Mouse (Mus musculus) neural tube, embryonic 12.5 days (tissue): ENCODE results near the gene Limch1. TPM values are rescaled to one million over a fixed set of nuclear protein-coding genes. Genes with fewer than 3 reads are reported as not detected.

Experiments used
- ATAC-seq: fragments of 200-750 bp; cut with Nextera tagmentation; 2 replicates; pipeline ENCODE4 v1.8.0; 2017; ENCODE audit warnings: low read depth, mild to moderate bottlenecking, moderate TSS enrichment, moderate library complexity; ENCODE audit not compliant: low FRiP score
- H3K27ac ChIP-seq: fragments of 300-500 bp; sonication (generic); 2 replicates; pipeline ENCODE4 v1.5.1; 2016
- H3K27me3 ChIP-seq: fragments of 300-500 bp; sonication (generic); replicated peaks from 2 replicates; pipeline ENCODE4 v1.6.1; 2016; ENCODE audit warnings: mild to moderate bottlenecking
- H3K36me3 ChIP-seq: fragments of 300-500 bp; sonication (generic); 2 replicates; pipeline ENCODE4 v1.6.1; 2016; ENCODE audit warnings: mild to moderate bottlenecking
- H3K4me1 ChIP-seq: fragments of 300-500 bp; sonication (generic); 2 replicates; pipeline ENCODE4 v1.6.1; 2016
- H3K4me2 ChIP-seq: fragments of 300-500 bp; sonication (generic); replicated peaks from 2 replicates; pipeline ENCODE4 v1.6.1; 2016; ENCODE audit warnings: mild to moderate bottlenecking
- H3K4me3 ChIP-seq: fragments of 300-500 bp; sonication (generic); 2 replicates; pipeline ENCODE4 v1.5.1; 2016
- H3K9ac ChIP-seq: fragments of 300-500 bp; sonication (generic); 2 replicates; pipeline ENCODE4 v1.6.1; 2016; ENCODE audit warnings: mild to moderate bottlenecking
- H3K9me3 ChIP-seq: fragments of 300-500 bp; sonication (generic); 2 replicates; pipeline ENCODE4 v1.6.1; 2016; ENCODE audit warnings: mild to moderate bottlenecking
- WGBS: fragments of 180-500 bp; shearing (Covaris S2); methylation state at CpG from one replicate; pipeline ENCODE4 v1.1.7; 2016; 5-methylcytosine and 5-hydroxymethylcytosine counted together
- polyA plus RNA-seq: library from polyadenylated mRNA; unstranded; fragments of >200 nt; fragmentation: Nextera tagmentation; extraction: Ambion mirVana; gene quantifications from 2 replicates; pipeline ENCODE4 v1.2.1, GENCODE M21; 2016

The Limch1 gene
- polyA plus RNA-seq, 1 experiment from 2014 or later, result 59.8 TPM

DNA sequence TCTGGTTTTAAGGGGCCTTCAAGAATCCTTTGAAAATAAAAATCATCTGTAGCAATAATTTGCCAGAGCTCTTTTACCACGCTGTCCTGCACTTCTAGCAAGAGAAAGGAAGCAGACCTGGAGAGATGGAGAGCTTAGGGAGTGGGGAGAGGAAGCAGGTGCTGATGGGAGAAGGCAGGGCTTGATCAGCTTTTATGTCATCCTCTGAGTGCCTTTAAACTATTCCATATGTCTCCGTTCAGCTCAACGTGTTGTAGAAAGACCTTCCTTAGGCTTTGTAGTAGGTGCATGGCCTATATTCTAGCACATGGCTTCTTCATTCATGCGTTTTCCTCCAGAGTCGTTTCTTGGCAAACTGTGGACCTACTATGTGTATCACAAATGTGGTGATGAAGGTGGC is 237.5 kb downstream of the Limch1 start:
- Histone ChIP-seq H3K9ac (no peak overlapping the region), H3K36me3 (peaks cover 13% of the 10 kb centered on the region), H3K27ac (no peak overlapping the region), H3K4me1 (peaks cover 10% of the 10 kb centered on the region), H3K4me2 (no peak overlapping the region), H3K27me3 (no peaks in the 10 kb centered on the region), H3K9me3 (no peaks in the 10 kb centered on the region), H3K4me3 (no peak overlapping the region)
- 79% methylated on average over 5 of the region's 5 CpGs for WGBS
- no peak for ATAC-seq

DNA sequence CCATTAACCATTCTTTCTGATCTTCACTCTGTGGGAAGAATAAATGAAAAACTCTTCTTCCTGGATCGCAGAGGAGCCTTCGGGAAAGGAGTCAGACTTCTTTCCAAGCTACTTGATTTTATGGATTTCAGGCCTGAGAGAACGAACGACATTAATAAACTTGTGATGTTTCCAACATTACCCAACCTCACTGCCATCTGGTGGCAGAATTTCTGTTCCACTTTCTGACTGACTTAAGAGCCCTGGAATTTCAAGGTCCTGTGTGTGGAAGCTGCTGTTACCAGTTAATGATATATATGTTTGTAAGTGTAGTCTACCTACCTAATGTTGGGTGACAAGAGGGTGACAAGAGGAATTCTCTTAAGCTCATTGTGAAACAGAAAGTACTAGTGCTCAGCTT is 243.3 kb downstream of the Limch1 start:
- H3K36me3 ChIP-seq, result peaks cover 14% of the 10 kb centered on the region
- H3K27me3 ChIP-seq, result no peaks in the 10 kb centered on the region
- H3K4me3 ChIP-seq, result no peak overlapping the region
- H3K4me2 ChIP-seq, result no peak overlapping the region
- 87% methylated on average over 4 of the region's 4 CpGs for WGBS
- no peaks in the 10 kb centered on the region for H3K9me3 ChIP-seq
- H3K4me1 ChIP-seq, result peaks cover 5% of the 10 kb centered on the region; the same call in 1 of the 2 replicates
- no peak overlapping the region for H3K9ac ChIP-seq
- no peak overlapping the region for H3K27ac ChIP-seq
- ATAC-seq, result no peak

DNA sequence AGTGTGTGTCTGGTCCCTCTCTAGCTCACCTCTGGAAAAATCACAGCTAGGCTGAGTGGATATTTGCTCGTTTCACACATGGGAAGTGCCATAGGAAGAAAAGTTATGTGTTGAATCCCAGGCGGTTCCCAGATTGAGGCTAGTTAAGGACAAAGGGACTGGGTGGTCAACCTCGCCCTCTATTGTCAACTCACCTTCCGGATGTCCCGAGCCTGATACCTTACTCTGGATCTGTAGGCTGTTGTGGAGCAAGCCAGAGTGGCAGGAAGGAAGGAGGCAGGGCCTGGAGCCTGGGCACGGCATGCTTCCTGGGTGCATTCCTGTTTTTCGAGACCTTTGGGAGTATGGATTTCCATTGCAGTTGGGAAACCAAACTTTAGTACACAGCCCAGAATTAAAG is 243.9 kb downstream of the Limch1 start:
- no peak for ATAC-seq
- no peaks in the 10 kb centered on the region for H3K27me3 ChIP-seq
- H3K9ac ChIP-seq, result no peak overlapping the region

DNA sequence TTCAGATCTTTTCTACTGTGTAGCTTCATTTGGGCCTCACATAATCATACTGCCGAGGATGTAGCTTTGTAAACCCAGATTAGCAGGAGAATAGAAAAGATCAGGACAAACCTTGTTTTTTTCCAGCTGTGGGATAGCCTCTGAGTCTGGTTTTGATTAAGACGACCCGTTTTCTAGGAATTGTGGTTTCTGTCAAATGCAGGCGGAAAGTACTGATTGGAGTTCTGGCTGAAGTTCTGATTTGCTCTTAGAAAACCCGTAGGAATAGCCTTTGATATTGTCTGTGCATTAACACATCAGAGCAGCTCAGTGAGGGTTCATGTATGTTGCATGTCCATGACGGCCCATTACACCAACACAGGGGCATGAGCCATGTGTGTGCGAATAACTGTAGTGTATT is 246.8 kb downstream of the Limch1 start:
- Histone ChIP-seq H3K36me3 (peaks cover 9% of the 10 kb centered on the region), H3K4me1 (peaks cover 18% of the 10 kb centered on the region), H3K27me3 (no peaks in the 10 kb centered on the region), H3K27ac (no peak overlapping the region), H3K4me3 (no peak overlapping the region), H3K4me2 (no peak overlapping the region), H3K9ac (no peak overlapping the region), H3K9me3 (no peaks in the 10 kb centered on the region)
- ATAC-seq, result no peak
- 87% methylated on average over 7 of the region's 7 CpGs for WGBS

More for the DNA sequence above, 243.9 kb downstream of the Limch1 start:
- Histone ChIP-seq H3K4me1 (peaks cover 5% of the 10 kb centered on the region; the same call in 1 of the 2 replicates), H3K36me3 (peaks cover 13% of the 10 kb centered on the region), H3K4me2 (no peak overlapping the region), H3K27ac (no peak overlapping the region), H3K4me3 (no peak overlapping the region), H3K9me3 (no peaks in the 10 kb centered on the region)
- 83% methylated on average over 7 of the region's 7 CpGs for WGBS

DNA sequence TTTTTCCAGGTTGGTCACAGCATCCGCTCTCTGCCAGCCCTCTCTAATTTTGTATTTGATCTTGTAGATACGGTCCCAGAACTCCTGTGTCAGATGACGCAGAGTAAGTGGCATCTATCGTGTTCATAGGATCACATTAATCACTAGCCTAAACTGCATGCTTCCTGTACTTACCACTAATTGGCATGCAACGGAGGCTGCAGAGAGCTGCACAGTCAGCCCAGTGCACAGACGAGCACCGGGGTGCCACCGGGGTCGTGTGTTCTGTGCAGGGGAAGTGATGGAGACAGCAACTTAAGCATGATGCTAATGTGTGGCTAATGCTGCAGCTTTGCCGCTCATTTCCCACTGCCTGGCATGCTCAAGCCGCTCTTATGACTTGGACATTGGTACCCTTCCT is 247.4 kb downstream of the Limch1 start:
- H3K4me2 ChIP-seq, result no peak overlapping the region
- WGBS, result 51% methylated on average over 11 of the region's 11 CpGs
- peaks cover 3% of the 10 kb centered on the region for H3K36me3 ChIP-seq
- no peaks in the 10 kb centered on the region for H3K27me3 ChIP-seq
- H3K9ac ChIP-seq, result no peak overlapping the region
- no peaks in the 10 kb centered on the region for H3K9me3 ChIP-seq
- no peak for ATAC-seq
- H3K4me1 ChIP-seq, result peaks cover 22% of the 10 kb centered on the region
- no peak overlapping the region for H3K4me3 ChIP-seq
- no peak overlapping the region for H3K27ac ChIP-seq

DNA sequence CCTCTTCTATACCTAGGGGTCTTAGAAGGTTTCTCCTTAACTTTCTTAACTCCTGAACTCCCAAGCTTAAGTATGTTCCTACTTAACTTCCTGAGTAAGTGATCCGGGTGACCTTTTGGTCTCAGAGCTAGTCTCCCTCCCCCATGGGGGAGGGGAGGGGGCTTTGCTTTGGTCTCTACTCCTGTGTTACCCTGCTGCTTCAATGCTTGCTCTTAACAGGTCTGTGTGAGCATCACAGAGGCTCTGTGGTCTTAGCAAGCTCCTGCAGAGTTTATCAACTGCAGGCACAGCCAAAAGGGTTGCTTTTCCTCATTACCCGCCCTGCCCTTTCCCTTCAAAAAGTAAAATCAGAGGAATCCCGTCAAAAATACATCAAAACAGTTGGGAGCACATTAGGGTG is 250.5 kb downstream of the Limch1 start:
- no peaks in the 10 kb centered on the region for H3K27me3 ChIP-seq
- 13% methylated on average over 3 of the region's 3 CpGs for WGBS
- peaks cover 6% of the 10 kb centered on the region; the same call in 1 of the 2 replicates for H3K36me3 ChIP-seq
- H3K27ac ChIP-seq, result no peak overlapping the region
- ATAC-seq, result no peak
- H3K4me3 ChIP-seq, result no peak overlapping the region
- no peak overlapping the region for H3K9ac ChIP-seq
- H3K9me3 ChIP-seq, result no peaks in the 10 kb centered on the region
- no peak overlapping the region; the same call in 1 of the 2 replicates for H3K4me2 ChIP-seq
- H3K4me1 ChIP-seq, result peaks cover 22% of the 10 kb centered on the region

DNA sequence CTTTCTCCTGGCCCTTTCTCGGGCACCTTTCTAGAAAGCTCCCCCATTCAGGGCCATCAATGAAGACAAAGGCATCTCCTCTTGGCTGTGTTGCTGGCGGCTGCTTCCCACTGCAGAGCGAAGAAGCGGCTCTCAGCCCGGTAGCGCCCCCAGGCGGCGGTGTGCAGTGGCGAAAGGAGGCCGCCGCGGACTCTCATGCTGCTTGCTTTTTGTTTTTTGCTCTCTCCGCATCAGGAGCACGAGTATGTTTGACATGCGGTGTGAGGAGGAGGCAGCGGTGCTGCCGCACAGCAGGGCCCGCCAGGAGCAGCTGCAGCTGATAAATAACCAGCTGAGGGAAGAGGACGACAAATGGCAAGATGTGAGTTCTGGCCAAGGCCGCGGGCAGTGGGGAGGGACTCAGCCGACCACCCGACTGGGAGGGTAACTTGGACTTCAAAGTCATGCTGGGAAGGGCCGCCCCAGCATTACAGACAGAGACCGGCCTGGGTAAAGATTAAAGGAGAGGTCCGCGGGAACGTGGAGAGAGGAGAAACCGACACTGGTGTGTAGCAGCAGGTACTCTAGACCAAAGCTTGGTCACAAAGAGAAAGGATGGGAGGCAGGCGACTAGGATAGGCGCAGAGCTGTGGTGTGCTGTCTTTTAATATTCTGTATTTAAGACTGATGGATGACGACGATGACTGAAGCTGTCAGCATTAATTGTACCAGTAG is 251.4 kb downstream of the Limch1 start:
- Histone ChIP-seq H3K27ac (peak overlapping the region; percentile 62; the same call in 1 of the 2 replicates), H3K36me3 (peaks cover 10% of the 10 kb centered on the region; the same call in 1 of the 2 replicates), H3K4me2 (peak overlapping the region; percentile 66), H3K9me3 (no peaks in the 10 kb centered on the region), H3K9ac (peak overlapping the region; percentile 61), H3K4me1 (peaks cover 22% of the 10 kb centered on the region), H3K27me3 (no peaks in the 10 kb centered on the region), H3K4me3 (peak overlapping the region; percentile 31)
- peak; percentile 86 for ATAC-seq
- WGBS, result 2% methylated on average over 33 of the region's 33 CpGs

DNA sequence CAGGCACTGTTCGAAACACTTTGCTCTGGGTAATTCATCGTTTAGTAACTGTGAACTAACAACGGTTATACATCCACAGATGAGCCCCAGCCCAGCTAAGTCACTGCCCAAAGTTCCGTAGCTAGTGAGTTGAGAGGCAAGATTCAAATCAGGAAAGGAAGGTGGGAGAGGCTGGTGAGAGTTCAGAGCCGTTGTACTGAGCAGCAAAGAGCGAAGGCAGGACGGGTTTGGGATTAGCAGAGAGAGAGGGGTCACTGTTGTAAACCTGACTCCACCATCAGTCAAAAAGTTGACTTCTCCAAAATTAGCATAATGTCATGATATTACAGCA is 251.9 kb downstream of the Limch1 start:
- Histone ChIP-seq H3K9ac (peak overlapping the region; percentile 61; the same call in 1 of the 2 replicates), H3K4me3 (no peak overlapping the region), H3K4me1 (peaks cover 22% of the 10 kb centered on the region), H3K9me3 (no peaks in the 10 kb centered on the region), H3K4me2 (peak overlapping the region; percentile 66), H3K27ac (no peak overlapping the region), H3K36me3 (peaks cover 13% of the 10 kb centered on the region), H3K27me3 (no peaks in the 10 kb centered on the region)
- no peak; the same call in 1 of the 2 replicates for ATAC-seq
- 18% methylated on average over 7 of the region's 7 CpGs for WGBS

DNA sequence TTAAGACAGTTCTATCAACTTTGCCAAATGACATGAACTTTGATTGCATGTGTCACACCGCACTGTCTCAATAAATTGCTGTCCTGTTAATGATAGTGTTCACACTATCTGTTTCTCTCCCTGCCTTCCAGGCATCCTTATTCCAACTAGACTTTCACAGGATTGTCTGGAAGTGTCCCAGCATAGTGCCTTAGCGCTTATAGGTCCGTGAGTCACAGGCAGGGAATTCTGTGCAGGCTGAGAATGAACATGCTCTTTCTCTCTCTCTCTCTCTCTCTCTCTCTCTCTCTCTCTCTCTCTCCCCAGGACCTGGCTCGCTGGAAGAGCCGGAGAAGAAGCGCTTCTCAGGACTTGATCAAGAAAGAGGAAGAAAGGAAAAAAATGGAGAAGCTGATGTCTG is 252.7 kb downstream of the Limch1 start:
- 84% methylated on average over 6 of the region's 6 CpGs for WGBS
- no peak overlapping the region for H3K4me2 ChIP-seq
- no peaks in the 10 kb centered on the region for H3K27me3 ChIP-seq
- no peak overlapping the region for H3K4me3 ChIP-seq
- H3K9me3 ChIP-seq, result no peaks in the 10 kb centered on the region
- peaks cover 17% of the 10 kb centered on the region for H3K4me1 ChIP-seq
- no peak overlapping the region for H3K27ac ChIP-seq
- no peak for ATAC-seq
- no peak overlapping the region for H3K9ac ChIP-seq
- peaks cover 17% of the 10 kb centered on the region for H3K36me3 ChIP-seq

DNA sequence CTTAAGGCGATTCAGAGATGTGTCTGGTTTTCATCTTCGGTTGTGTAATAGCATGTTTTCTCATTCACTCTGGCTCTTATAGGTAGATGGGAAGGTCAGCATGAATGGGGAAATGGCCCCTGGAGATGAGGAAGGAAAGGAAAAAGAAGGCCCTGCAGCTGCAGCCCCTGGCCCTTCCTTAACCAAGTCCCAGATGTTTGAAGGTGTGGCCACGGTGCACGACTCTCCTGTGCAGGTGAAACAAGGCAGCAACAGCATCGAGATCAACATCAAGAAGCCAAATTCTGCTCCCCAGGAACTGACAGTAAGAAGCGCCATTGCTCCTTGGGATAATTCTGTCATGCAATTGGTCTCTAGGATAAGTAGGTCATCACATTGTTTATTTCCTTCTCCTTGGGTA is 256.7 kb downstream of the Limch1 start:
- no peak overlapping the region for H3K4me3 ChIP-seq
- H3K4me1 ChIP-seq, result peaks cover 5% of the 10 kb centered on the region; the same call in 1 of the 2 replicates
- no peak overlapping the region for H3K27ac ChIP-seq
- H3K9ac ChIP-seq, result no peak overlapping the region
- H3K36me3 ChIP-seq, result peaks cover 27% of the 10 kb centered on the region
- no peak for ATAC-seq
- no peaks in the 10 kb centered on the region for H3K27me3 ChIP-seq
- H3K4me2 ChIP-seq, result no peak overlapping the region
- WGBS, result 94% methylated on average over 6 of the region's 6 CpGs
- H3K9me3 ChIP-seq, result no peaks in the 10 kb centered on the region

DNA sequence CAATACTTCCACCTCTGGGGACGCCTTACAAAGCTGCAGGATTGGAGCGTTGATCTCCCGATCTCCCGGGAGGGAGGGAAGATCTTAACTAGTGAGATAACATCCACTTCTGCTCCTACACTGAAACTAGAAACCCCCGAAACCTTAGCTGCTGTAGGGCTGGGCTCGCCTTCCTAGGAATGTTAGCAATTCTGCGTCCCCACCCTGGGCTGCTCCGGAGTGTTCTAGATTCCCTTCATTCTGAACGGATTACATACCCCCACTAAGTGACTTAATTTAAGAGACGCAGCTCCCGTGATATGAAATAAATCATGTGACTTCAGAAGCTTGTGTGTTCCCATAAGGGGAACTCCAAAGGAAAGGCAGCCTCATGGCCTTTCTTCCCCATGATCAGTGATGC is 259.0 kb downstream of the Limch1 start:
- H3K4me2 ChIP-seq, result no peak overlapping the region
- no peak overlapping the region for H3K4me3 ChIP-seq
- no peaks in the 10 kb centered on the region for H3K9me3 ChIP-seq
- 88% methylated on average over 11 of the region's 11 CpGs for WGBS
- H3K36me3 ChIP-seq, result peaks cover 42% of the 10 kb centered on the region
- no peak overlapping the region for H3K9ac ChIP-seq
- H3K27me3 ChIP-seq, result no peaks in the 10 kb centered on the region
- no peaks in the 10 kb centered on the region for H3K4me1 ChIP-seq
- no peak overlapping the region for H3K27ac ChIP-seq
- no peak for ATAC-seq

DNA sequence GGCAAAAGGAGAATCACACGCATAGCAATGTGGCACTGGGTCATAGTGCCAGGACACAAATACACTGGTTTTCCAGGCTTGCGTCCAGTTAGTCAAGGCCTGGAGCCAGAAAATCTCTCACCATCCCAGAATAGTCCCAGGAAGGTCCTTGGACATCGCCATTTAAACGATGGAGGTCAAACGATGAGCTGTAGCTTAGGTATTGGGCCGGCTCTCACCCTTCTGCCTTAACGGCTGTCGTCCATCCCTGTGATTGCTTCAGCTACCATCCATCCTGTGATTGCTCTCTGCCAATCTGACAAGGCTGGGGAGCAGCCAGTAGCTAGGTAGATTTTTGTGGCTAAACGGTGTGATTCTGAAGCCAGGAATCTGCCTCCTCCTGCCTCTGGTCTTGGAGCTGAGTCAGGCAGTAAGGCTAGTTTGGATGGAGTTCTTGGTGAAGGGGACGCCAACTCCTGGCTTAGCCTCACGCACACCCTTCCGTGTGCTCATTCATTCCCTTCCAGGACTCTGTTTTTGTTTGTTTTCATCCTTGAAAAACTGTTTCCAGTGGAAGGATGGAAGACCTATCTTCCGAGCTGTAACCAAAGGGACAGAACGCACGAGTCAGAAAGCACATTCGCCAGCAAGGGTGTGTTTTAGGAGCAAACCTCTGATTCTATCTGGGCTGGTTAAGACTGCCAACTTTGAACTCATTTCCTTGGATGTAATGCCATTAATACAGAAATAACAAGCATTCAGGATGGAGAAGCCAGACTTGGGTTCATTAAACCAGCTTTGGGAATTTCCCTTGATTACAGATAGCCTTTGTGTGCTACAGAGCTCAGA is 265.6 kb downstream of the Limch1 start:
- H3K9me3 ChIP-seq, result no peaks in the 10 kb centered on the region
- no peak overlapping the region for H3K9ac ChIP-seq
- no peaks in the 10 kb centered on the region for H3K27me3 ChIP-seq
- no peak for ATAC-seq
- H3K27ac ChIP-seq, result no peak overlapping the region
- no peaks in the 10 kb centered on the region for H3K4me1 ChIP-seq
- peaks cover 22% of the 10 kb centered on the region for H3K36me3 ChIP-seq
- no peak overlapping the region for H3K4me2 ChIP-seq
- no peak overlapping the region for H3K4me3 ChIP-seq
- WGBS, result 93% methylated on average over 16 of the region's 16 CpGs
